Mouse (Mus musculus) embryonic facial prominence, embryonic 12.5 days (tissue): Measurements from ENCODE around the gene Spaca4. TPM values are rescaled to one million over a fixed set of nuclear protein-coding genes. Genes with fewer than 3 reads are reported as not detected.
A peak's percentile ranks its signal among the peaks of the same experiment; 100 is the strongest.

Source experiments
- ATAC-seq: fragments of 200-750 bp; cut with Nextera tagmentation; 2 replicates; pipeline ENCODE4 v1.8.0; 2017; ENCODE audit not compliant: insufficient number of reproducible peaks, insufficient read depth, low FRiP score, low TSS enrichment
- H3K27ac ChIP-seq: fragments of 300-500 bp; sonication (generic); 2 replicates; pipeline ENCODE4 v1.5.1; 2016; ENCODE audit warnings: mild to moderate bottlenecking
- H3K27me3 ChIP-seq: fragments of 300-500 bp; sonication (generic); 2 replicates; pipeline ENCODE4 v1.6.1; 2016; ENCODE audit warnings: mild to moderate bottlenecking, moderate library complexity
- H3K36me3 ChIP-seq: fragments of 300-500 bp; sonication (generic); 2 replicates; pipeline ENCODE4 v1.6.1; 2016; ENCODE audit warnings: mild to moderate bottlenecking
- H3K4me1 ChIP-seq: fragments of 300-500 bp; sonication (generic); 2 replicates; pipeline ENCODE4 v1.6.1; 2016
- H3K4me2 ChIP-seq: fragments of 300-500 bp; sonication (generic); replicated peaks from 2 replicates; pipeline ENCODE4 v1.6.1; 2016; ENCODE audit warnings: mild to moderate bottlenecking, moderate library complexity
- H3K4me3 ChIP-seq: fragments of 300-500 bp; sonication (generic); 2 replicates; pipeline ENCODE4 v1.5.1; 2016; ENCODE audit warnings: mild to moderate bottlenecking
- H3K9ac ChIP-seq: fragments of 300-500 bp; sonication (generic); 2 replicates; pipeline ENCODE4 v1.6.1; 2016; ENCODE audit warnings: mild to moderate bottlenecking, moderate library complexity
- H3K9me3 ChIP-seq: fragments of 300-500 bp; sonication (generic); 2 replicates; pipeline ENCODE4 v1.6.1; 2016; ENCODE audit warnings: mild to moderate bottlenecking, moderate library complexity
- WGBS: fragments of 180-500 bp; shearing (Covaris S2); methylation state at CpG from one replicate; pipeline ENCODE4 v1.1.7; 2016; 5-methylcytosine and 5-hydroxymethylcytosine counted together
- polyA plus RNA-seq: library from polyadenylated mRNA; unstranded; fragments of >200 nt; fragmentation: Nextera tagmentation; extraction: Ambion mirVana; gene quantifications from 2 replicates; pipeline ENCODE4 v1.2.1, GENCODE M21; 2016

The Spaca4 gene
- polyA plus RNA-seq, 1 experiment from 2014 or later = not detected

GRCm38 (mm10) chr7:45703521-45704033 lies 22.0 kb downstream of the Spaca4 start:
- Histone ChIP-seq H3K4me3 (peak overlapping the region; percentile 43), H3K36me3 (no peaks in the 10 kb centered on the region), H3K4me1 (peaks cover 52% of the 10 kb centered on the region), H3K4me2 (peak overlapping the region; percentile 98), H3K9ac (peak overlapping the region; percentile 40; the same call in 1 of the 2 replicates), H3K9me3 (no peaks in the 10 kb centered on the region), H3K27ac (peak overlapping the region; percentile 85), H3K27me3 (peaks cover 22% of the 10 kb centered on the region)
- ATAC-seq = no peak
- 45% methylated on average over 12 of the region's 12 CpGs for WGBS

GRCm38 (mm10) chr7:45702809-45703520 lies 22.6 kb downstream of the Spaca4 start:
- 0 out of 2 replicates have a peak overlapping the region, but pooled peaks have one; percentile 85 for H3K27ac ChIP-seq
- no peak for ATAC-seq
- no peaks in the 10 kb centered on the region for H3K9me3 ChIP-seq
- H3K36me3 ChIP-seq = no peaks in the 10 kb centered on the region
- 91% methylated on average over 17 of the region's 17 CpGs for WGBS
- H3K4me3 ChIP-seq = no peak overlapping the region
- peak overlapping the region; percentile 98 for H3K4me2 ChIP-seq
- H3K4me1 ChIP-seq = peaks cover 46% of the 10 kb centered on the region
- 0 out of 2 replicates have a peak overlapping the region, but pooled peaks have one; percentile 40 for H3K9ac ChIP-seq
- H3K27me3 ChIP-seq = peaks cover 26% of the 10 kb centered on the region

DNA sequence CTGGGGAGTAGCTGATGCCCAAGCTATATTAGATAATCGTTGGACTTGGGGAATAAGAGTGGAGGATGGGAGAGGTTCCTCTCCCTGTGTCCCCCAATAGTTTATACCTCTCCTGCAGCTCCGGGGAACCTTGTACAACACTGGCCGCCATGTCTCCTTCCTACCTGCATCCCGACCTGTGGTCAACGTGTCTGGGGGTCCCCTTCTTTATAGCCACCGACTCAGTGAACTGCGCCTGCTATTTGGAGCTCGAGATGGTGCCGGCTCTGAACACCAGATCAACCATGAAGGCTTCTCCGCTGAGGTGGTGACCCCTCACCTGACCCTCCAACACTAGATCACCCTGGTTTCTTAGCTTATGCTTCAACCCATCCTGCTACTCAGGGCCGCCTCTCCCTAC lies 23.3 kb downstream of the Spaca4 start:
- Histone ChIP-seq H3K9me3 (no peaks in the 10 kb centered on the region), H3K4me2 (0 out of 2 replicates have a peak overlapping the region, but pooled peaks have one; percentile 3), H3K36me3 (no peaks in the 10 kb centered on the region), H3K27ac (no peak overlapping the region), H3K4me1 (peaks cover 39% of the 10 kb centered on the region), H3K4me3 (no peak overlapping the region), H3K27me3 (peaks cover 26% of the 10 kb centered on the region), H3K9ac (no peak overlapping the region)
- ATAC-seq = no peak
- 93% methylated on average over 11 of the region's 11 CpGs for WGBS

DNA sequence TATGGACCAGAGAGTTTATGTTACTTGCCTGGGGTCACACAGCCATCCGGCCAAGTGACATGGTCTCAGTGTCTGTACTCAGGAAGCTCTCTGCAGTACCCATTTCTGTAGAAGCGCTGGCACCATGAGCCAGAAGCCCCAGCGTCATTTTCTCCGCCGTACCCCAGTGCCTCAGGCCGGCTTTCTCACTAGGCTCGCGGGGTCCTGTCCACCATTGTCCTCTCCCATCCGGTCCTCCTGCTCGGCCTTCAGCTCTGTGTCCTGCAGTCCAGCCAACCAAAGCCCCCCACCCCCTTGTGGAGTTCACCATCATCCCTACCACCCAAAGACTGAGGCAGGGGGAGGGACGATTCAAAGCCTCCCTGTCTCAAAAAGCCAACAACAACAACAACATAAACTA lies 24.0 kb downstream of the Spaca4 start:
- no peaks in the 10 kb centered on the region for H3K9me3 ChIP-seq
- peak overlapping the region; percentile 89 for H3K4me2 ChIP-seq
- no peak overlapping the region for H3K27ac ChIP-seq
- H3K4me1 ChIP-seq = peaks cover 34% of the 10 kb centered on the region
- WGBS = 83% methylated on average over 11 of the region's 11 CpGs
- peaks cover 26% of the 10 kb centered on the region for H3K27me3 ChIP-seq
- H3K4me3 ChIP-seq = peak overlapping the region; percentile 43
- H3K36me3 ChIP-seq = no peaks in the 10 kb centered on the region
- ATAC-seq = no peak
- H3K9ac ChIP-seq = 0 out of 2 replicates have a peak overlapping the region, but pooled peaks have one; percentile 27

DNA sequence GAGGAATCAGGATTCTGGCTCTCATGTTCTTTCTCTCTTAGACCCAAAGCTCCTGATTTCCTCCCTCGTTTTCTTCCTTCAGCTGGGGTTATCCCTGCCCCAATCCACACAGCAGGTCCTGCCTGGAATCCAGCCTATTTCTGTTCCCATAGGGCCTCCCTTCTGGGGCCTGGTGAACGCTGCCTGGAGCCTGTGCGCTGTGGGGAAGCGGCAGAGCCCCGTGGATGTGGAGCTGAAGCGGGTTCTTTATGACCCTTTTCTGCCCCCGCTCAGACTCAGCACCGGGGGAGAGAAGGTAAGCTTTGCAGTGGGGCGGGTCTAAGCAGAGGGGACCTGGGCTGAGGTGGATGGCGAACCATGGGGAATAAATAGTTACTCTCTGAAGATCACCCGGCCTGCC lies 24.5 kb downstream of the Spaca4 start:
- WGBS = 26% methylated on average over 11 of the region's 11 CpGs
- Histone ChIP-seq H3K36me3 (no peaks in the 10 kb centered on the region), H3K9me3 (no peaks in the 10 kb centered on the region), H3K27ac (peak overlapping the region; percentile 60; the same call in 1 of the 2 replicates), H3K27me3 (peaks cover 26% of the 10 kb centered on the region), H3K4me2 (peak overlapping the region; percentile 89), H3K9ac (0 out of 2 replicates have a peak overlapping the region, but pooled peaks have one; percentile 27), H3K4me1 (peaks cover 34% of the 10 kb centered on the region), H3K4me3 (peak overlapping the region; percentile 43)
- no peak for ATAC-seq

GRCm38 (mm10) chr7:45700301-45701015 lies 25.2 kb downstream of the Spaca4 start:
- peaks cover 33% of the 10 kb centered on the region for H3K4me1 ChIP-seq
- H3K27me3 ChIP-seq = peaks cover 26% of the 10 kb centered on the region
- no peak for ATAC-seq
- peak overlapping the region; percentile 43 for H3K4me3 ChIP-seq
- H3K9me3 ChIP-seq = no peaks in the 10 kb centered on the region
- H3K27ac ChIP-seq = 0 out of 2 replicates have a peak overlapping the region, but pooled peaks have one; percentile 60
- H3K4me2 ChIP-seq = peak overlapping the region; percentile 89
- peak overlapping the region; percentile 53 for H3K9ac ChIP-seq
- WGBS = under 1% methylated on average over 20 of the region's 20 CpGs
- no peaks in the 10 kb centered on the region for H3K36me3 ChIP-seq

GRCm38 (mm10) chr7:45699523-45700141 lies 26.0 kb downstream of the Spaca4 start, which contains the start of gene Car11:
Gene Car11, plus strand, starts transcription at chr7:45699843.
- Histone ChIP-seq H3K36me3 (no peaks in the 10 kb centered on the region), H3K9me3 (no peaks in the 10 kb centered on the region), H3K27me3 (peaks cover 26% of the 10 kb centered on the region), H3K27ac (0 out of 2 replicates have a peak within 1 kb of the TSS, but pooled peaks have one; percentile 60), H3K9ac (peak within 1 kb of the TSS; percentile 53), H3K4me1 (peaks cover 41% of the 10 kb centered on the region), H3K4me3 (peak within 1 kb of the TSS; percentile 43), H3K4me2 (peak within 1 kb of the TSS; percentile 89)
- no peak for ATAC-seq
- WGBS = 2% methylated on average over 36 of the region's 36 CpGs

GRCm38 (mm10) chr7:45697894-45698293 lies 27.7 kb downstream of the Spaca4 start:
- H3K27me3 ChIP-seq = peaks cover 26% of the 10 kb centered on the region
- no peak overlapping the region for H3K27ac ChIP-seq
- H3K9me3 ChIP-seq = no peaks in the 10 kb centered on the region
- no peak for ATAC-seq
- no peak overlapping the region for H3K4me2 ChIP-seq
- H3K4me1 ChIP-seq = peaks cover 38% of the 10 kb centered on the region
- WGBS = 86% methylated on average over 7 of the region's 7 CpGs
- no peak overlapping the region for H3K9ac ChIP-seq
- no peaks in the 10 kb centered on the region for H3K36me3 ChIP-seq
- H3K4me3 ChIP-seq = no peak overlapping the region

DNA sequence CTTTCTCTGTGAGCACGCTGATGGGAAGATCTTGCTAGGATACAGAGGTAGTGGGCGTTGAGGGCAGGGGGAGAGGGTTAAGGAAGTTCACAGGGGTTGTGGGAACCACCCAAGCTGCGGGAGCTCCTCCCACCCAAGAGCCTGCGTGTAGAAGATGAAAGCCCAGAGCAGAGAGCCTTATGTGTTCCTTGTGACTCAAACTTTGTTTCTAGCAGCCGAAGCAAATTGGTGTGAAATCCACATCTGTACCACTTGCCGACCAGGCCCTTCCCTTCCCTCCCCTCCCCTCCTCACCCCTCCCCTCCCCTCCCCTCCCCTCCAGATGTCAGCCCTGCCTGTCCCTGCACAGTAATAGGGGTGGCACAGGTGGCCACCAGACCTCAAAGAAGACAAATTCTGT lies 30.5 kb downstream of the Spaca4 start:
- Histone ChIP-seq H3K36me3 (no peaks in the 10 kb centered on the region), H3K9me3 (no peaks in the 10 kb centered on the region), H3K27ac (peak overlapping the region; percentile 76), H3K4me3 (no peak overlapping the region), H3K4me1 (peaks cover 29% of the 10 kb centered on the region), H3K27me3 (peaks cover 19% of the 10 kb centered on the region), H3K9ac (no peak overlapping the region), H3K4me2 (no peak overlapping the region)
- 11% methylated on average over 6 of the region's 6 CpGs for WGBS
- 0 out of 2 replicates have a peak, but pooled peaks have one; percentile 24 for ATAC-seq

- Histone ChIP-seq H3K27ac (peak within 1 kb of the TSS; percentile 76), H3K36me3 (no peaks in the 10 kb centered on the region), H3K4me3 (no peak within 1 kb of the TSS), H3K9me3 (no peaks in the 10 kb centered on the region), H3K27me3 (peaks cover 9% of the 10 kb centered on the region), H3K9ac (no peak within 1 kb of the TSS), H3K4me1 (peaks cover 20% of the 10 kb centered on the region), H3K4me2 (no peak within 1 kb of the TSS)
- 92% methylated on average over 50 of the region's 50 CpGs for WGBS
- no peak for ATAC-seq
These were observed 31.6 kb downstream of the Spaca4 start, which contains the start of gene Sec1 for GRCm38 (mm10) chr7:45693921-45694591. Gene Sec1, minus strand, starts transcription at chr7:45694402.

GRCm38 (mm10) chr7:45692364-45692763 lies 33.2 kb downstream of the Spaca4 start:
- Histone ChIP-seq H3K9ac (no peak overlapping the region), H3K9me3 (no peaks in the 10 kb centered on the region), H3K4me3 (no peak overlapping the region), H3K4me1 (peaks cover 20% of the 10 kb centered on the region), H3K27me3 (no peaks in the 10 kb centered on the region), H3K36me3 (no peaks in the 10 kb centered on the region), H3K4me2 (no peak overlapping the region), H3K27ac (no peak overlapping the region)
- WGBS = 93% methylated on average over 2 of the region's 2 CpGs
- no peak for ATAC-seq
